Mouse (Mus musculus) myocyte (in vitro differentiated cells): ENCODE measurements around the gene Sema4f.

ENCODE experiments used
- CEBPB ChIP-seq: IDR thresholded peaks from 2 replicates; pipeline ENCODE4 v1.6.1; 2011; ENCODE audit warnings: mild to moderate bottlenecking, moderate library complexity; ENCODE audit not compliant: poor library complexity, insufficient read depth, severe bottlenecking
- E2F4 ChIP-seq: IDR thresholded peaks from one replicate; pipeline ENCODE4 v1.6.1; 2011; ENCODE audit warnings: mild to moderate bottlenecking, control low read depth, moderate library complexity; ENCODE audit not compliant: insufficient read depth
- MAX ChIP-seq: IDR thresholded peaks from one replicate; pipeline ENCODE4 v1.6.1; 2011; ENCODE audit warnings: low read depth, mild to moderate bottlenecking, control low read depth
- MYOD1 ChIP-seq, 3 experiments: IDR thresholded peaks; one replicate each; pipeline ENCODE4 v1.6.1; 2011; ENCODE audit warnings: control low read depth in 2 of 3, low read depth in 2 of 3, mild to moderate bottlenecking in 2 of 3, moderate library complexity in 1 of 3; ENCODE audit not compliant: insufficient read length in 2 of 3, control insufficient read depth in 1 of 3
- MYOG ChIP-seq, 3 experiments: IDR thresholded peaks; one replicate each; pipeline ENCODE4 v1.6.1; 2011; ENCODE audit warnings: control low read depth in 2 of 3, low read depth in 2 of 3, mild to moderate bottlenecking in 2 of 3; ENCODE audit not compliant: insufficient read length in 2 of 3, control insufficient read depth in 1 of 3, insufficient read depth in 1 of 3
- POLR2A ChIP-seq: IDR thresholded peaks from one replicate; pipeline ENCODE4 v1.6.1; 2011; ENCODE audit warnings: low read depth, mild to moderate bottlenecking, control low read depth, moderate library complexity; ENCODE audit not compliant: insufficient read length
- POLR2AphosphoS2 ChIP-seq: IDR thresholded peaks from one replicate; pipeline ENCODE4 v1.6.1; 2011; ENCODE audit warnings: low read depth, control low read depth; ENCODE audit not compliant: insufficient read length
- SRF ChIP-seq: IDR thresholded peaks from one replicate; pipeline ENCODE4 v1.6.1; 2011; ENCODE audit warnings: low read depth; ENCODE audit not compliant: control insufficient read depth, insufficient read length
- TCF12 ChIP-seq: IDR thresholded peaks from one replicate; pipeline ENCODE4 v1.6.1; 2011; ENCODE audit warnings: mild to moderate bottlenecking, control low read depth; ENCODE audit not compliant: poor library complexity, insufficient read depth, severe bottlenecking
- TCF3 ChIP-seq: IDR thresholded peaks from one replicate; pipeline ENCODE4 v1.6.1; 2011; ENCODE audit warnings: low read depth, control low read depth; ENCODE audit not compliant: insufficient read length

- TF ChIP-seq E2F4: no peak
- no peak for TF ChIP-seq POLR2A
- TF ChIP-seq SRF: no peak
- TF ChIP-seq MAX: no peak
- TF ChIP-seq MYOG (IDR thresholded peaks at IDR 0.05; ENCODE audit: control insufficient read depth in 1 of 3, insufficient read depth in 1 of 3, insufficient read length in 2 of 3, low read depth in 2 of 3): no peak
- TF ChIP-seq POLR2AphosphoS2: no peak
- no peak for TF ChIP-seq TCF12
- TF ChIP-seq CEBPB: no peak
- TF ChIP-seq TCF3: no peak
- no peak for TF ChIP-seq MYOD1 (IDR thresholded peaks at IDR 0.05; ENCODE audit: control insufficient read depth in 1 of 3, insufficient read length in 2 of 3, low read depth in 2 of 3)
These were observed 40.8 kb downstream of the Sema4f start for GRCm38 (mm10) chr6:82898745-82899144.
